Mouse (Mus musculus): ENCODE measurements around the gene Sh2d6.

DNA sequence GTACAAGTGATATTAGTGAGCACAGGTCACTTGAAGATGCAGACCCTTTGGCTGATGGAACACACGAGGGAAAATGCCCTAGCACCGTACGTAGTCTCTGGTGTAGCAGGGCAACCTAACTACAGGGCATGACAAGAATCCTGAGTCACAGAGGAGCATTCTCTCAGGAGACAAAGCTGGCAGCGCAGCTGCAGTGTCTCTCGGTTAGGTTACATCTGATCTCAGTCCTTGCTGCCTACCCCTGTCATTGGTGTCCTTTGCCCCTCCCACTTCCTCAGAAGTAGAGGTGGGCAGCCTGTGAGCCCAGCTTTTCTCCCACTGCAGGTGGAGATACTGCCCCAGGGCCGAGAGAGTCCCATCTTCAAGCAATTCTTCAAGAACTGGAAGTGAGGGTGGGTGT is 41.0 kb upstream of the Sh2d6 start:
- TF ChIP-seq POLR2A (IDR thresholded peaks at IDR 0.05; ENCODE audit: borderline replicate concordance, insufficient read depth, low read length) (no peak), CTCF (IDR thresholded peaks at IDR 0.05; ENCODE audit: borderline replicate concordance, insufficient read depth, low read depth, low read length) (no peak)
